Mouse (Mus musculus) embryonic facial prominence, embryonic 14.5 days (tissue): ENCODE data around the gene Scrn3. TPM values are rescaled to one million over a fixed set of nuclear protein-coding genes. Genes with fewer than 3 reads are reported as not detected.

Experiments
- ATAC-seq: fragments of 200-750 bp; cut with Nextera tagmentation; 2 replicates; pipeline ENCODE4 v1.8.0; 2017; ENCODE audit warnings: low read depth, moderate number of reproducible peaks, moderate TSS enrichment
- DNase-seq: peaks from one replicate; pipeline ENCODE4 v3.0.0-alpha.2; 2015; ENCODE audit warnings: low spot score
- H3K27ac ChIP-seq: fragments of 300-500 bp; sonication (generic); replicated peaks from 2 replicates; pipeline ENCODE4 v1.5.1; 2014; ENCODE audit warnings: low read depth, mild to moderate bottlenecking, low read length, moderate library complexity
- H3K27me3 ChIP-seq: fragments of 300-500 bp; sonication (generic); replicated peaks from 2 replicates; pipeline ENCODE4 v1.6.1; 2014; ENCODE audit warnings: low read length; ENCODE audit not compliant: control insufficient read depth, insufficient read depth
- H3K36me3 ChIP-seq: fragments of 300-500 bp; sonication (generic); 2 replicates; pipeline ENCODE4 v1.6.1; 2014; ENCODE audit warnings: low read length, mixed read lengths; ENCODE audit not compliant: control insufficient read depth, insufficient read depth
- H3K4me1 ChIP-seq: fragments of 300-500 bp; sonication (generic); 2 replicates; pipeline ENCODE4 v1.6.1; 2014; ENCODE audit warnings: antibody characterized with exemption, low read length; ENCODE audit not compliant: control insufficient read depth, insufficient read depth
- H3K4me2 ChIP-seq: fragments of 300-500 bp; sonication (generic); 2 replicates; pipeline ENCODE4 v1.6.1; 2014; ENCODE audit warnings: low read depth, mild to moderate bottlenecking, low read length, moderate library complexity, mixed read lengths
- H3K4me3 ChIP-seq: fragments of 300-500 bp; sonication (generic); 2 replicates; pipeline ENCODE4 v1.5.1; 2014; ENCODE audit warnings: low read depth, mild to moderate bottlenecking, low read length
- H3K9ac ChIP-seq: fragments of 300-500 bp; sonication (generic); 2 replicates; pipeline ENCODE4 v1.6.1; 2014; ENCODE audit warnings: low read depth, mild to moderate bottlenecking, low read length, moderate library complexity, mixed read lengths
- H3K9me3 ChIP-seq: fragments of 300-500 bp; sonication (generic); 2 replicates; pipeline ENCODE4 v1.6.1; 2016; ENCODE audit warnings: low read length; ENCODE audit not compliant: control insufficient read depth
- WGBS: fragments of 180-500 bp; shearing (Covaris S2); extraction: QIAGEN DNeasy Blood & Tissue Kit; methylation state at CpG from one replicate; pipeline ENCODE4 v1.1.7; 2014; 5-methylcytosine and 5-hydroxymethylcytosine counted together
- polyA plus RNA-seq: library from polyadenylated mRNA; unstranded; fragments of >200 nt; fragmentation: Nextera tagmentation; extraction: Ambion mirVana; gene quantifications from 2 replicates; pipeline ENCODE4 v1.2.1, GENCODE M21; 2014

Gene Scrn3
- polyA plus RNA-seq, 1 experiment from 2014 or later: 12.7 TPM

DNA sequence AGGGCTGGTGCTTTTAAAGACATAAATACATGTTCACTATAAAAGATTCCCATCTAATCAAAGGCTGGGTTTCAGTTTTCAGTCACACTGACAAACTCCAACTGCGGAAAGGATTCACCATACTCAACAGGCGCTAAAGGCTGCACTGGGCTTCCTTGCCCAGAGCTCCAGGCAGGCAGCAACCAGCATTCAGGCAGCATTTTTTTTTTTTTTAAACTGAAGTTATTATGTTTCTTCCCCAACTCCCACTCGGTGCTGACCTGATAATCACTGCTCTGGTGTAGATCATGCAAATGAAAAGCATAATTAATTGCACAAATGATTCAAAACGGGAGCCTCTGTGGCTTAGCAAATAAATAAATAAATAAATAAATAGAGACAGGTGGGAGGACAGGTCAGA lies 44.6 kb upstream of the Scrn3 start:
- peaks cover 82% of the 10 kb centered on the region for H3K27me3 ChIP-seq
- peaks cover 13% of the 10 kb centered on the region for H3K4me1 ChIP-seq
- H3K4me2 ChIP-seq: 0 out of 2 replicates have a peak overlapping the region, but pooled peaks have one; percentile 18
- no peak for DNase-seq
- H3K9ac ChIP-seq: no peak overlapping the region
- H3K36me3 ChIP-seq: no peaks in the 10 kb centered on the region
- H3K4me3 ChIP-seq: peak overlapping the region; percentile 0; the same call in 1 of the 2 replicates
- no peak overlapping the region for H3K27ac ChIP-seq
- no peaks in the 10 kb centered on the region for H3K9me3 ChIP-seq
- no peak for ATAC-seq
- WGBS: 1% methylated on average over 4 of the region's 4 CpGs

DNA sequence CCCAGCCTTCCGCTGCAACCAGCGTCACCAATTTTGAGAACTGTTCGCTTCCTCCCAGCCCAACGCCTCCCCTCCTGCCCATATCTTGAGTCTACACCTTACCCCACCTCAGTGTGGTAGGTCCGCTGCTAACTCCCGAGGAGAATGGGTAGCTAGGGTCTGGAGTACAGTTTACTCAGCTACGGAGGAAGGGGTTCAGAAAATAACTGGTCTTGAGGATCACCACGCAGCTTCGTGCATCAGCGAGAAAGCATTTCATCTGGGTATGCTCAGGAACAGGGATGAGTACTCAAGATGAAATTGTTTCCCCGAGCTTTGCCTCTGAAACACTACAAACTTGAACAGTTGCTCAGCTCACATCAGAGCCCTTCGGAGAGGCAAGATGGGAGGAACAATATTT lies 44.1 kb upstream of the Scrn3 start:
- Histone ChIP-seq H3K4me2 (0 out of 2 replicates have a peak overlapping the region, but pooled peaks have one; percentile 18), H3K9me3 (no peaks in the 10 kb centered on the region), H3K9ac (no peak overlapping the region), H3K36me3 (no peaks in the 10 kb centered on the region), H3K4me3 (0 out of 2 replicates have a peak overlapping the region, but pooled peaks have one; percentile 0), H3K4me1 (peaks cover 13% of the 10 kb centered on the region), H3K27me3 (peaks cover 84% of the 10 kb centered on the region), H3K27ac (no peak overlapping the region)
- 3% methylated on average over 12 of the region's 12 CpGs for WGBS
- DNase-seq: peak; percentile 7
- no peak for ATAC-seq

- no peaks in the 10 kb centered on the region for H3K36me3 ChIP-seq
- 13% methylated on average over 8 of the region's 8 CpGs for WGBS
- H3K4me2 ChIP-seq: no peak overlapping the region
- H3K9me3 ChIP-seq: no peaks in the 10 kb centered on the region
- no peak overlapping the region for H3K4me3 ChIP-seq
- no peak for DNase-seq
- ATAC-seq: no peak
- H3K4me1 ChIP-seq: peaks cover 17% of the 10 kb centered on the region
- no peak overlapping the region for H3K9ac ChIP-seq
- H3K27me3 ChIP-seq: peaks cover 91% of the 10 kb centered on the region
- H3K27ac ChIP-seq: no peak overlapping the region
Observed at GRCm38 (mm10) chr2:73268836-73269395, 43.5 kb upstream of the Scrn3 start.

GRCm38 (mm10) chr2:73269666-73270065 lies 42.7 kb upstream of the Scrn3 start:
- Histone ChIP-seq H3K4me3 (peak overlapping the region; percentile 10; the same call in 1 of the 2 replicates), H3K27me3 (peaks cover 92% of the 10 kb centered on the region), H3K27ac (no peak overlapping the region), H3K9me3 (no peaks in the 10 kb centered on the region), H3K9ac (no peak overlapping the region), H3K4me1 (peaks cover 17% of the 10 kb centered on the region), H3K4me2 (peak overlapping the region; percentile 24; the same call in 1 of the 2 replicates), H3K36me3 (no peaks in the 10 kb centered on the region)
- 0% methylated on average over 7 of the region's 17 CpGs for WGBS
- ATAC-seq (no peak), DNase-seq (peak; percentile 4)

GRCm38 (mm10) chr2:73270071-73270592 lies 42.3 kb upstream of the Scrn3 start:
- WGBS: 5% methylated on average over 14 of the region's 14 CpGs

DNA sequence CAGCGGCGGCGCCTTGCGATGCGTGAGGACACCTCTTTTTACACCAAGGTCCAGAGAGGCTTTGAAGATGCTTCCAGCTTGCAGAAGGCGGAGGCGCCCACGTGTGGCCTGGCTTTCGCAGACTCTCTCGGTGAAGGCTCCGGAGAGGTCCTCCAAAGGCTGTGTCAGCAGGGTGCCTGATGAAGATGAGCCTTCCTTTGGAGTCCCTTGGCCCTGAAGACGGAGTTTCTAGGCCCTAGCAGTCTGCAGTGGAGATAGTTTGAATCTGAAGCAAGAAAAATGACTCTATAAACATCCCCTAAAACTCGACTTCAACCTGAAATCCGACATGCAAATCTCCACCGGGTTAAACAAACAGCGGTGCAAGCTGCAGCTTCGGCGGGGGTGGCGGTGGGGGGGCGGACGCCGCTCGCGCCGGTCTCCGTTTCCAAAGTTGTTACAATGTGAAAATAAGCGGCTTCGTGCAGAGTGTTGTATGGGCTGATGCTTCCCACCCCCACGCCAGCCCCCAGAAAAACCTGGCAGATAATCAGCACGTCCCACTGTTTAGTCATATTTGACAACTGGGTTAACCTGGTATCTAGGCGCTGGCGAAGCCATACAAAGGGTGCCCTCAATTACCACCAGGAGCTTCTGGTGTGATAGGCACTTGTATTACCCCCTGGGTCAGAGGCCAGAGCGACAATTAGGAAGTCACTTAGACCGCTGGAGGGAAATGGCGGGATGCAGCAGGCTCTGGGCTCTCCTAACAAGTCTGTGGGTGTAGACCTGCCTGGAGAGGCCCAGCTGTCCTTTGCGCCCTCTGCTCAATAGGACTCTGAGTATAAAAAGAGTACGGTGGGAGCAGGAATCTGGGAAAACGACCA lies 41.6 kb upstream of the Scrn3 start:
- Histone ChIP-seq H3K4me2 (peak overlapping the region; percentile 72), H3K4me1 (peaks cover 19% of the 10 kb centered on the region), H3K36me3 (no peaks in the 10 kb centered on the region), H3K27me3 (peaks cover 84% of the 10 kb centered on the region), H3K27ac (no peak overlapping the region; the same call in 1 of the 2 replicates), H3K9ac (0 out of 2 replicates have a peak overlapping the region, but pooled peaks have one; percentile 15), H3K9me3 (no peaks in the 10 kb centered on the region), H3K4me3 (peak overlapping the region; percentile 46)
- peak; percentile 47 for DNase-seq
- ATAC-seq: no peak
- WGBS: 2% methylated on average over 38 of the region's 38 CpGs

More at GRCm38 (mm10) chr2:73270071-73270592, 42.3 kb upstream of the Scrn3 start:
- Histone ChIP-seq H3K36me3 (no peaks in the 10 kb centered on the region), H3K27ac (no peak overlapping the region), H3K4me3 (peak overlapping the region; percentile 46), H3K9me3 (no peaks in the 10 kb centered on the region), H3K4me1 (peaks cover 19% of the 10 kb centered on the region), H3K27me3 (peaks cover 90% of the 10 kb centered on the region), H3K4me2 (peak overlapping the region; percentile 72), H3K9ac (no peak overlapping the region)
- DNase-seq (peak; percentile 2), ATAC-seq (no peak)

DNA sequence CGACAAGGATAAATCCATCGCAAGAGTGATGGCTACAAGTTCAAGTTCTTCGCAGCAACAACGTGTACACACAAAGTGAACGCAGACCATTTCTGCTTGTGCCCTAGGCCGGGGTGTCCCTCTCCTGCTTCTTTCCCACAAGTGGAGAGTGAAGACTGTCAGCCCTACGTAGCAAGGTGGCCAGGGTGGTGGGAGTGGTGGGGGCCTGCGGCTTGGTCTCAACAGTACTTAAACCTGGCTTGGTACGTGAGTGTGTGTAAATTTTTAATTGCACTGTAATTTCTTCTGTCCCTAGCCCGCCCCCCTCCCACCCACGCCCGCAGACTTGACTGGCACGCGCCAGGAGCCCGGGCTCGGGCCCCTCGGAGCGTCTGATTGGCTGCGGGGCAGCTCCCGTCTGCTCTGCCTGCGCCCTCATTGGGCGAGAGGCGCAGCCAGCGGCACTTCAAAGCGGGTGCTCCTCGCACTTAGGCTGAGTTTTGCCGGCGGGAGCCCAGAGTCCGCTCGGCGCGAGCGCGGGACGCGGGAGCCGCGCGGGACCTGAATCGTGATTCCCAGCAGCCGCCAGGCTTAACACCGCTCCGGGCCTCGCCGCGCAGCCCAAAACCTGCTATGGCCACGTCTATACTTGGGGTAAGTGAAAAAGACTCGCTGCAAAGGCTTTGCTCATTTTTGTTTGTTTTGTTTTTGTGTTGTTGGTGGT lies 40.8 kb upstream of the Scrn3 start, which contains the start of gene Sp9:
Gene Sp9 (plus strand): TSS at position 467 of the 703 bp plus-strand sequence.
- WGBS: under 1% methylated on average over 48 of the region's 48 CpGs

More for the DNA sequence above, 40.8 kb upstream of the Scrn3 start, which contains the start of gene Sp9:
- peak within 1 kb of the TSS; percentile 46 for H3K4me3 ChIP-seq
- H3K9me3 ChIP-seq: no peaks in the 10 kb centered on the region
- ATAC-seq: peak; percentile 79
- peaks cover 19% of the 10 kb centered on the region for H3K4me1 ChIP-seq
- peaks cover 84% of the 10 kb centered on the region for H3K27me3 ChIP-seq
- no peak within 1 kb of the TSS; the same call in 1 of the 2 replicates for H3K27ac ChIP-seq
- DNase-seq: peak; percentile 91
- H3K9ac ChIP-seq: peak within 1 kb of the TSS; percentile 62
- H3K4me2 ChIP-seq: peak within 1 kb of the TSS; percentile 72
- H3K36me3 ChIP-seq: no peaks in the 10 kb centered on the region
